Mouse (Mus musculus) kidney, embryonic 16.5 days (tissue): ENCODE measurements at regions not wholly inside any gene's neighbourhood (a gene's known extent, or its start where the extent isn't known, plus 50 kb on each side); places are given as distances from the start of the nearest gene placed in this dataset.

Experiments
- ATAC-seq: fragments of 200-750 bp; cut with Nextera tagmentation; 2 replicates; pipeline ENCODE4 v1.8.0; 2017; ENCODE audit warnings: moderate TSS enrichment; ENCODE audit not compliant: low FRiP score, low TSS enrichment
- H3K27ac ChIP-seq: fragments of 300-500 bp; sonication (generic); 2 replicates; pipeline ENCODE4 v1.5.1; 2014; ENCODE audit warnings: low read length
- H3K27me3 ChIP-seq: fragments of 300-500 bp; sonication (generic); 2 replicates; pipeline ENCODE4 v1.6.1; 2014; ENCODE audit warnings: low read length, control low read depth, mixed read lengths; ENCODE audit not compliant: insufficient read depth
- H3K36me3 ChIP-seq: fragments of 300-500 bp; sonication (generic); 2 replicates; pipeline ENCODE4 v1.6.1; 2014; ENCODE audit warnings: low read length, control low read depth, mixed read lengths; ENCODE audit not compliant: insufficient read depth
- H3K4me1 ChIP-seq: fragments of 300-500 bp; sonication (generic); 2 replicates; pipeline ENCODE4 v1.6.1; 2014; ENCODE audit warnings: low read length, control low read depth, mixed read lengths; ENCODE audit not compliant: insufficient read depth
- H3K4me2 ChIP-seq: fragments of 300-500 bp; sonication (generic); replicated peaks from 2 replicates; pipeline ENCODE4 v1.6.1; 2014; ENCODE audit warnings: low read depth, low read length
- H3K4me3 ChIP-seq: fragments of 300-500 bp; sonication (generic); 2 replicates; pipeline ENCODE4 v1.5.1; 2014; ENCODE audit warnings: mild to moderate bottlenecking, low read length
- H3K9ac ChIP-seq: fragments of 300-500 bp; sonication (generic); replicated peaks from 2 replicates; pipeline ENCODE4 v1.6.1; 2014; ENCODE audit warnings: low read length
- H3K9me3 ChIP-seq: fragments of 300-500 bp; sonication (generic); 2 replicates; pipeline ENCODE4 v1.6.1; 2016; ENCODE audit warnings: low read length, control low read depth
- WGBS: fragments of 180-500 bp; shearing (Covaris S2); extraction: QIAGEN DNeasy Blood & Tissue Kit; methylation state at CpG from one replicate; pipeline ENCODE4 v1.1.7; 2014; 5-methylcytosine and 5-hydroxymethylcytosine counted together

GRCm38 (mm10) chr1:3012530-3012929 lies 1795.2 kb upstream of the Gm37988 start:
- H3K4me1 ChIP-seq = no peaks in the 10 kb centered on the region
- H3K4me2 ChIP-seq = no peak overlapping the region
- no peak overlapping the region for H3K27ac ChIP-seq
- no peaks in the 10 kb centered on the region for H3K27me3 ChIP-seq
- H3K36me3 ChIP-seq = no peaks in the 10 kb centered on the region
- no peak overlapping the region for H3K4me3 ChIP-seq
- ATAC-seq = no peak
- no peaks in the 10 kb centered on the region for H3K9me3 ChIP-seq
- 70% methylated on average over 1 of the region's 1 CpGs for WGBS
- H3K9ac ChIP-seq = no peak overlapping the region

- no peak for ATAC-seq
- H3K9ac ChIP-seq = no peak overlapping the region
- no peak overlapping the region for H3K4me2 ChIP-seq
- H3K4me1 ChIP-seq = no peaks in the 10 kb centered on the region
- H3K27ac ChIP-seq = no peak overlapping the region
- no peaks in the 10 kb centered on the region for H3K27me3 ChIP-seq
- H3K36me3 ChIP-seq = no peaks in the 10 kb centered on the region
- no peaks in the 10 kb centered on the region for H3K9me3 ChIP-seq
- no peak overlapping the region for H3K4me3 ChIP-seq
Observed at GRCm38 (mm10) chr1:3062759-3063158, 1744.9 kb upstream of the Gm37988 start.

GRCm38 (mm10) chr1:3094375-3094774 lies 1713.3 kb upstream of the Gm37988 start:
- no peak for ATAC-seq
- Histone ChIP-seq H3K9me3 (no peaks in the 10 kb centered on the region), H3K4me1 (no peaks in the 10 kb centered on the region), H3K27ac (no peak overlapping the region), H3K36me3 (no peaks in the 10 kb centered on the region), H3K27me3 (no peaks in the 10 kb centered on the region), H3K4me3 (no peak overlapping the region), H3K9ac (no peak overlapping the region), H3K4me2 (no peak overlapping the region)

- Histone ChIP-seq H3K9me3 (no peaks in the 10 kb centered on the region), H3K4me3 (no peak overlapping the region), H3K4me1 (no peaks in the 10 kb centered on the region), H3K4me2 (no peak overlapping the region), H3K27ac (no peak overlapping the region), H3K36me3 (no peaks in the 10 kb centered on the region), H3K27me3 (no peaks in the 10 kb centered on the region), H3K9ac (no peak overlapping the region)
- 74% methylated on average over 1 of the region's 1 CpGs for WGBS
- ATAC-seq = no peak
Observed at GRCm38 (mm10) chr1:3094910-3095309, 1712.8 kb upstream of the Gm37988 start.

- 77% methylated on average over 4 of the region's 4 CpGs for WGBS
- no peak for ATAC-seq
- H3K36me3 ChIP-seq = no peaks in the 10 kb centered on the region
Observed at GRCm38 (mm10) chr1:3113564-3113963, 1694.1 kb upstream of the Gm37988 start.

GRCm38 (mm10) chr1:3119498-3120391 lies 1687.9 kb upstream of the Gm37988 start:
- Histone ChIP-seq H3K4me3 (no peak overlapping the region), H3K4me1 (no peaks in the 10 kb centered on the region), H3K27me3 (no peaks in the 10 kb centered on the region), H3K27ac (no peak overlapping the region), H3K4me2 (no peak overlapping the region), H3K9me3 (no peaks in the 10 kb centered on the region), H3K9ac (no peak overlapping the region), H3K36me3 (no peaks in the 10 kb centered on the region)
- WGBS = 46% methylated on average over 2 of the region's 2 CpGs
- ATAC-seq = peak; percentile 42; the same call in 1 of the 2 replicates

More at GRCm38 (mm10) chr1:3113564-3113963, 1694.1 kb upstream of the Gm37988 start:
- Histone ChIP-seq H3K4me2 (no peak overlapping the region), H3K9ac (no peak overlapping the region), H3K27ac (no peak overlapping the region), H3K4me1 (no peaks in the 10 kb centered on the region), H3K9me3 (no peaks in the 10 kb centered on the region), H3K27me3 (no peaks in the 10 kb centered on the region), H3K4me3 (no peak overlapping the region)

- no peak for ATAC-seq
- no peak overlapping the region for H3K4me2 ChIP-seq
- 63% methylated on average over 3 of the region's 3 CpGs for WGBS
- H3K4me1 ChIP-seq = no peaks in the 10 kb centered on the region
- H3K9ac ChIP-seq = no peak overlapping the region
- H3K4me3 ChIP-seq = no peak overlapping the region
- H3K36me3 ChIP-seq = no peaks in the 10 kb centered on the region
- no peaks in the 10 kb centered on the region for H3K27me3 ChIP-seq
- no peak overlapping the region for H3K27ac ChIP-seq
- no peaks in the 10 kb centered on the region for H3K9me3 ChIP-seq
Observed at GRCm38 (mm10) chr1:3120392-3120690, 1687.4 kb upstream of the Gm37988 start.

- Histone ChIP-seq H3K27ac (no peak overlapping the region), H3K9ac (no peak overlapping the region), H3K4me2 (no peak overlapping the region), H3K4me1 (no peaks in the 10 kb centered on the region), H3K36me3 (no peaks in the 10 kb centered on the region), H3K27me3 (no peaks in the 10 kb centered on the region), H3K9me3 (no peaks in the 10 kb centered on the region), H3K4me3 (no peak overlapping the region)
- no peak for ATAC-seq
- 72% methylated on average over 2 of the region's 2 CpGs for WGBS
Observed at GRCm38 (mm10) chr1:3121288-3121687, 1686.4 kb upstream of the Gm37988 start.

GRCm38 (mm10) chr1:3121745-3122144 lies 1685.9 kb upstream of the Gm37988 start:
- 87% methylated on average over 10 of the region's 10 CpGs for WGBS
- no peaks in the 10 kb centered on the region for H3K36me3 ChIP-seq
- H3K4me1 ChIP-seq = no peaks in the 10 kb centered on the region
- H3K27me3 ChIP-seq = no peaks in the 10 kb centered on the region
- H3K9ac ChIP-seq = no peak overlapping the region
- no peak overlapping the region for H3K4me2 ChIP-seq
- no peaks in the 10 kb centered on the region for H3K9me3 ChIP-seq
- ATAC-seq = no peak
- H3K4me3 ChIP-seq = no peak overlapping the region
- no peak overlapping the region for H3K27ac ChIP-seq
